Mouse (Mus musculus) kidney, adult 2 months (tissue): ENCODE measurements at regions not wholly inside any gene's neighbourhood (a gene's known extent, or its start where the extent isn't known, plus 50 kb on each side); places are given as distances from the start of the nearest gene placed in this dataset.

Experiments
- DNase-seq: peaks from one replicate; pipeline ENCODE4 v3.0.0; 2021
- H3K27ac ChIP-seq: fragments of 200-500 bp; 2 replicates; pipeline ENCODE4 v1.5.1; 2012; ENCODE audit warnings: low read depth, low read length, control low read depth, inconsistent platforms; ENCODE audit not compliant: insufficient read depth
- H3K27me3 ChIP-seq: fragments of 200-500 bp; replicated peaks from 2 replicates; pipeline ENCODE4 v1.6.1; 2012; ENCODE audit warnings: mild to moderate bottlenecking, moderate library complexity, low read length, inconsistent platforms; ENCODE audit not compliant: control insufficient read depth, insufficient read depth
- H3K36me3 ChIP-seq: fragments of 200-500 bp; 2 replicates; pipeline ENCODE4 v1.6.1; 2012; ENCODE audit warnings: mild to moderate bottlenecking, moderate library complexity, low read length, inconsistent platforms; ENCODE audit not compliant: control insufficient read depth, insufficient read depth
- H3K4me1 ChIP-seq: fragments of 200-500 bp; 2 replicates; pipeline ENCODE4 v1.6.1; 2011; ENCODE audit warnings: low read length; ENCODE audit not compliant: control insufficient read depth, insufficient read depth
- H3K4me3 ChIP-seq: fragments of 200-500 bp; 2 replicates; pipeline ENCODE4 v1.5.1; 2011; ENCODE audit warnings: mild to moderate bottlenecking, low read depth, low read length, control low read depth; ENCODE audit not compliant: insufficient read depth
- CTCF ChIP-seq: fragments of 200-500 bp; conservative IDR thresholded peaks from 2 replicates; pipeline ENCODE4 v1.5.1; 2011; ENCODE audit warnings: low read depth, mild to moderate bottlenecking, control low read depth, low read length, moderate library complexity, mixed read lengths; ENCODE audit not compliant: insufficient read depth, insufficient read length
- POLR2A ChIP-seq: fragments of 200-500 bp; IDR thresholded peaks from one replicate; pipeline ENCODE4 v1.6.1; 2011; ENCODE audit warnings: low read depth, low read length, control low read depth
- WGBS: fragments of 180-500 bp; shearing (Covaris S2); methylation state at CpG from one replicate; pipeline ENCODE4 v1.1.7; 2018; 5-methylcytosine and 5-hydroxymethylcytosine counted together

DNA sequence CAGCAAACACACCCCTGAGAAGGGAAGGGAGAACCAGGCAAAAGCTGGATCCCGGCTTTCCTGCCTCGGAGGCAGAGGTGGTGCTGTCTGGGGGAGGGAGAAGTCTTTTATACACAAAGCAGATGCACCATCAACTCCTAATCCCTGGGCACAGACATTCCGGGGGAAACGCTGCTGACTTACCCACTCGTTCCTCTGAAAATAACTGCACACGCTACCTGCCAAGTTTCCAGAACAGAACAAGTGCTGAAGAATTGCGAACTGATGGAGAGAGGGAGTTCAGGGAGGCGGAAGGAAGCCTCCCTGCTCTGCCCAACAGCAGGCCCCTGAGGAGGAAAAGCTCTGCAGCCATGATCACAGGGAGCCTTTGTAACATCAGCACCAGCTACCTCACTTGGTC is 68.1 kb upstream of the Grin2a start:
- no peak overlapping the region for H3K27ac ChIP-seq
- no peak overlapping the region for H3K4me3 ChIP-seq
- H3K4me1 ChIP-seq = no peaks in the 10 kb centered on the region
- TF ChIP-seq POLR2A (no peak), CTCF (no peak)
- no peaks in the 10 kb centered on the region for H3K27me3 ChIP-seq
- no peak for DNase-seq
- no peaks in the 10 kb centered on the region for H3K36me3 ChIP-seq
- WGBS = 70% methylated on average over 8 of the region's 8 CpGs

DNA sequence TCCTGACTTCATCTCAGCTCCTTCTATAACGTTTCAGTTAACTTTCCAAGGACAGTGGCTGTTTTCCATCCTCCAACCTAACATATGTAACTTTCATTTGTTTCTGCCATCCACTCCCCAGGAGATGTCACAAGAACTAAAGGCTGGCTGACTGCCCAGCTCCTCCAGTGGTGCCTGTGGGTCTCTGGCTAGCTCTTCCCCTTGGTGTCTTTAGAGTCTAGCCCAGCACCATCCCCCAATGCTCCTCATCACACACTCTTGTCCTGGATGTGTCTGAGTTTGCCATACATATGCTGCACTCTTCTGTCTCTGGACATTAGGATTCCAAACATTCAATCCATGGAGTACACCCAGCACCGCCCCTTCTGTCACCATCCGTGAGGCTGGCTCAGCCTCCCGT is 62.7 kb upstream of the Grin2a start:
- H3K27me3 ChIP-seq = no peaks in the 10 kb centered on the region; the same call in 1 of the 2 replicates
- no peak for DNase-seq
- H3K4me1 ChIP-seq = no peaks in the 10 kb centered on the region
- TF ChIP-seq CTCF (no peak), POLR2A (no peak)
- H3K4me3 ChIP-seq = no peak overlapping the region
- 75% methylated on average over 4 of the region's 4 CpGs for WGBS
- no peak overlapping the region for H3K27ac ChIP-seq
- no peaks in the 10 kb centered on the region for H3K36me3 ChIP-seq
